Mouse (Mus musculus) CH12.LX (cell line): ENCODE data around the gene Nck2. TPM values are rescaled to one million over a fixed set of nuclear protein-coding genes. Genes with fewer than 3 reads are reported as not detected.
A peak's percentile ranks its signal among the peaks of the same experiment; 100 is the strongest.

Source experiments
- DNase-seq: peaks from one replicate; pipeline ENCODE4 v3.0.0-alpha.2; 2013; ENCODE audit errors: extremely low read depth
- H3K27ac ChIP-seq: 2 replicates; pipeline ENCODE4 v1.5.1; 2012; ENCODE audit warnings: low read depth, mild to moderate bottlenecking, control low read depth, moderate library complexity; ENCODE audit not compliant: insufficient read depth
- H3K27me3 ChIP-seq: replicated peaks from 2 replicates; pipeline ENCODE3; 2012; ENCODE audit warnings: inconsistent platforms
- H3K36me3 ChIP-seq, 2 experiments: replicated peaks in 1 of 2; 2 replicates each; pipeline versions ENCODE3 to v1.6.1; 2012; ENCODE audit warnings: inconsistent platforms in 1 of 2, low read length in 1 of 2, mild to moderate bottlenecking in 1 of 2, mixed read lengths in 1 of 2, moderate library complexity in 1 of 2; ENCODE audit not compliant: control insufficient read depth in 1 of 2, insufficient read depth in 1 of 2
- H3K4me1 ChIP-seq, 2 experiments: 2 replicates each; pipeline ENCODE4 v1.6.1; 2012; ENCODE audit warnings: inconsistent platforms in 1 of 2, moderate library complexity in 1 of 2; ENCODE audit not compliant: insufficient read depth in 2 of 2, control insufficient read depth in 1 of 2
- H3K4me2 ChIP-seq: 2 replicates; pipeline ENCODE4 v1.6.1; 2012; ENCODE audit warnings: low read depth, mild to moderate bottlenecking, control low read depth; ENCODE audit not compliant: poor library complexity, insufficient read depth, severe bottlenecking
- H3K4me3 ChIP-seq, 3 experiments: fragments of 150-350 bp in 1 of 3; sonication (generic) in 1 of 3; replicated peaks in 1 of 3; 2 replicates each; pipeline versions ENCODE3 to v1.5.1; 2011 to 2012; ENCODE audit warnings: low read depth in 2 of 3, low read length in 2 of 3, mild to moderate bottlenecking in 2 of 3, moderate library complexity in 2 of 3, control low read depth in 1 of 3, improper control_type of control experiment in 1 of 3, inconsistent platforms in 1 of 3, mixed read lengths in 1 of 3; ENCODE audit not compliant: poor library complexity in 1 of 3
- H3K79me2 ChIP-seq: replicated peaks from 2 replicates; pipeline ENCODE4 v1.6.1; 2012; ENCODE audit warnings: mild to moderate bottlenecking, moderate library complexity; ENCODE audit not compliant: control insufficient read depth, poor library complexity, insufficient read depth, severe bottlenecking; ENCODE audit errors: extremely low read depth
- H3K9ac ChIP-seq: 2 replicates; pipeline ENCODE4 v1.6.1; 2012; ENCODE audit warnings: low read depth, mild to moderate bottlenecking, control low read depth, moderate library complexity; ENCODE audit not compliant: insufficient read depth
- H3K9me3 ChIP-seq: replicated peaks from 2 replicates; pipeline ENCODE3; 2012; ENCODE audit warnings: low read length, inconsistent platforms, mixed read lengths
- BHLHE40 ChIP-seq: IDR thresholded peaks from 2 replicates; pipeline ENCODE4 v1.6.1; 2011; ENCODE audit warnings: mild to moderate bottlenecking, low read depth, low read length, improper control_type of control experiment
- CTCF ChIP-seq, 2 experiments: IDR thresholded peaks in 1 of 2; conservative IDR thresholded peaks in 1 of 2; 2 replicates each; pipeline ENCODE4 v1.5.1; 2011 to 2012; ENCODE audit warnings: low read depth in 2 of 2, low read length in 2 of 2, improper control_type of control experiment in 1 of 2, inconsistent platforms in 1 of 2, mild to moderate bottlenecking in 1 of 2, moderate library complexity in 1 of 2
- ELF1 ChIP-seq: IDR thresholded peaks from 2 replicates; pipeline ENCODE4 v1.6.1; 2014; ENCODE audit warnings: low read depth, mild to moderate bottlenecking, inconsistent platforms, low read length, improper control_type of control experiment
- ETS1 ChIP-seq: conservative IDR thresholded peaks from 2 replicates; pipeline ENCODE4 v1.6.1; 2012; ENCODE audit warnings: low read depth, mild to moderate bottlenecking, inconsistent platforms, low read length, improper control_type of control experiment, moderate library complexity
- JUN ChIP-seq: IDR thresholded peaks from 2 replicates; pipeline ENCODE4 v1.6.1; 2011; ENCODE audit warnings: low read depth, mild to moderate bottlenecking, low read length, improper control_type of control experiment, moderate library complexity; ENCODE audit not compliant: insufficient read depth
- MAFK ChIP-seq: IDR thresholded peaks from 2 replicates; pipeline ENCODE4 v1.6.1; 2011; ENCODE audit warnings: low read length, improper control_type of control experiment; ENCODE audit not compliant: insufficient replicate concordance
- MAX ChIP-seq: IDR thresholded peaks from 2 replicates; pipeline ENCODE4 v1.6.1; 2011; ENCODE audit warnings: low read length, improper control_type of control experiment
- MAZ ChIP-seq: IDR thresholded peaks from 2 replicates; pipeline ENCODE4 v1.6.1; 2012; ENCODE audit warnings: low read depth, mild to moderate bottlenecking, inconsistent platforms, low read length, improper control_type of control experiment, moderate library complexity
- NELFE ChIP-seq: IDR thresholded peaks from 2 replicates; pipeline ENCODE4 v1.6.1; 2011; ENCODE audit warnings: low read depth, low read length, improper control_type of control experiment
- PAX5 ChIP-seq: IDR thresholded peaks from 2 replicates; pipeline ENCODE4 v1.6.1; 2012; ENCODE audit warnings: low read length, inconsistent platforms, mixed read lengths
- POLR2AphosphoS2 ChIP-seq: IDR thresholded peaks from 2 replicates; pipeline ENCODE4 v1.6.1; 2011; ENCODE audit warnings: low read depth, low read length, improper control_type of control experiment
- RAD21 ChIP-seq: IDR thresholded peaks from 2 replicates; pipeline ENCODE4 v1.6.1; 2011; ENCODE audit warnings: low read depth, mild to moderate bottlenecking, low read length, improper control_type of control experiment, moderate library complexity
- SIN3A ChIP-seq: IDR thresholded peaks from 2 replicates; pipeline ENCODE4 v1.6.1; 2012; ENCODE audit warnings: low read length, improper control_type of control experiment, inconsistent platforms
- TBP ChIP-seq: conservative IDR thresholded peaks from 2 replicates; pipeline ENCODE4 v1.6.1; 2011; ENCODE audit warnings: low read depth, low read length, improper control_type of control experiment
- USF1 ChIP-seq: IDR thresholded peaks from 2 replicates; pipeline ENCODE4 v1.6.1; 2014; ENCODE audit warnings: low read depth, mild to moderate bottlenecking, inconsistent platforms, low read length, improper control_type of control experiment
- ZKSCAN1 ChIP-seq: IDR thresholded peaks from 2 replicates; pipeline ENCODE4 v1.6.1; 2012; ENCODE audit warnings: low read depth, inconsistent platforms, low read length, improper control_type of control experiment, borderline replicate concordance
- ZMIZ1 ChIP-seq: IDR thresholded peaks from 2 replicates; pipeline ENCODE4 v1.6.1; 2012; ENCODE audit warnings: low read depth, mild to moderate bottlenecking, inconsistent platforms, low read length, improper control_type of control experiment
- dilution Hi-C: fragments of 300-500 bp; cut with MboI; formaldehyde crosslinking; loops from 2 replicates; pipeline ENCODE4 v1.14.3; 2020; ENCODE audit warnings: low sequenced_read_pairs; ENCODE audit not compliant: extremely low pct_unique_long_range_greater_than_20kb, extremely low pct_ligation_motif_present
- in situ Hi-C: fragments of 300-500 bp; cut with MboI; formaldehyde crosslinking; loops from 3 replicates; pipeline ENCODE4 v1.14.3; 2019; ENCODE audit warnings: low sequenced_read_pairs, low pct_ligation_motif_present, low pct_unique_long_range_greater_than_20kb, mixed read lengths
- polyA plus RNA-seq: library from polyadenylated mRNA; unstranded; fragments of >175 nt; gene quantifications from 2 replicates; pipeline ENCODE4 v1.2.1, GENCODE M21; 2012; ENCODE audit warnings: low read depth; ENCODE audit not compliant: insufficient read length
- total RNA-seq, 2 experiments: library from RNA; depleted of rRNA; stranded (reverse); fragments of 300-350 nt in 1 of 2; fragments of >200 nt in 1 of 2; gene quantifications; 2 replicates each; pipeline ENCODE4 v1.2.3; 2012 to 2014

The Nck2 gene
- total and polyA plus RNA-seq, 3 experiments = 4.4 to 7.6 (median 4.6) TPM

DNA sequence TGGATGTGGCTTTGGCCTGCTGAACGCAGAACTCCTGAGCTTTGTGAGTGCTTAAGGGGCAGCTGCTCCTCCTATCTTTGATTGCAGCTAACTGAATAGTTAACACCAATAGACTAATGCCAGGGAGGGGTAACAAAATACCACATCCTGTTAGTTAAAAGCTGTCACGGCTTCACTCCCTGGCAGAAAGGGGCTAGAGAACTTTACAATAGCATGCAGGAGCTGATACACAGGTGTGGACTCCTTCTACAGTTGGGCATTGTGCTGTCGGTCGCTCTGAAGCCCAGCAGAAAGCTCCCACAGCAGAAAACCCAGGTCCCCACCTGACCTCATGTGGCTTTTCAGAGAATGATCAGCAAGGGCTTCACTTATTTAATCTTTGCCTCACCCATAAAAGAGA lies 98.0 kb downstream of the Nck2 start:
- DNase-seq = no peak
- Histone ChIP-seq H3K36me3 (peaks cover 0 to 5% of the 10 kb centered on the region in 2 experiments), H3K9me3 (no peaks in the 10 kb centered on the region), H3K79me2 (no peaks in the 10 kb centered on the region), H3K27ac (no peak overlapping the region), H3K4me1 (peaks cover 6 to 51% of the 10 kb centered on the region in 2 experiments; a peak in 3 of 4 replicates), H3K4me2 (no peak overlapping the region), H3K4me3 (no peak overlapping the region), H3K27me3 (no peaks in the 10 kb centered on the region), H3K9ac (no peak overlapping the region)
- in situ Hi-C loops (no loop called here), dilution Hi-C loops (no loop called here)
- TF ChIP-seq ZMIZ1 (no peak), ELF1 (no peak), RAD21 (peak; percentile 10), NELFE (no peak), CTCF (conservative IDR thresholded peaks at IDR 0.05 in 1 of 2, IDR thresholded peaks at IDR 0.05 in 1 of 2; ENCODE audit: low read depth in 2 of 2, low read length in 2 of 2) (peak in 1 of 2 experiments; percentile 13; a peak in 1 of 4 replicates), POLR2AphosphoS2 (no peak), ZKSCAN1 (no peak), USF1 (no peak)

DNA sequence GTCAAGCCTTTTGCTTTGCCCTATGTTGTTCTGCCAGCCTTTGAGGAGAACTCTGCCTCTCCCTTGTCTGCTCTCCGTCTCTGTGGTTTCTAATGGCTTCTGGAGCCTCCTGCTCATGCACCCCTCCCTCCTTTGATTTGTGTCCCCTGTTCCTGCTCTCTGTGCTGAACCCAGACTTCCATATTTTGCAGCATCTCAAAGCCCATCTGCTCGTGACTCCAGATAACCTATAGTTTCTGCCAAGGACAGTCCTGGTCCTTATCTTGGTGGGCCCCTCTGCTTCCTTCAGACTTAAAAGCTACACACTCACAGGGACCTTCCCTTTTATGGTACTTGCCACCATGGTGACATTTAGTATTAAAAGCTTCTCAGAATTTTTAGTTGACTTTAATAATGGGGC lies 103.3 kb downstream of the Nck2 start:
- in situ Hi-C loops (no loop called here), dilution Hi-C loops (no loop called here)
- H3K36me3 ChIP-seq = peaks cover 0 to 5% of the 10 kb centered on the region in 2 experiments
- no peak overlapping the region for H3K27ac ChIP-seq
- H3K4me1 ChIP-seq = peaks cover 6 to 41% of the 10 kb centered on the region in 2 experiments
- H3K9me3 ChIP-seq = no peaks in the 10 kb centered on the region
- TF ChIP-seq MAX = no peak
- TF ChIP-seq ZMIZ1 = no peak
- TF ChIP-seq, all 38 proteins: peak for 0
- Histone ChIP-seq H3K27me3 (no peaks in the 10 kb centered on the region), H3K4me3 (no peak overlapping the region), H3K9ac (no peak overlapping the region), H3K79me2 (no peaks in the 10 kb centered on the region), H3K4me2 (no peak overlapping the region)
- no peak for DNase-seq

DNA sequence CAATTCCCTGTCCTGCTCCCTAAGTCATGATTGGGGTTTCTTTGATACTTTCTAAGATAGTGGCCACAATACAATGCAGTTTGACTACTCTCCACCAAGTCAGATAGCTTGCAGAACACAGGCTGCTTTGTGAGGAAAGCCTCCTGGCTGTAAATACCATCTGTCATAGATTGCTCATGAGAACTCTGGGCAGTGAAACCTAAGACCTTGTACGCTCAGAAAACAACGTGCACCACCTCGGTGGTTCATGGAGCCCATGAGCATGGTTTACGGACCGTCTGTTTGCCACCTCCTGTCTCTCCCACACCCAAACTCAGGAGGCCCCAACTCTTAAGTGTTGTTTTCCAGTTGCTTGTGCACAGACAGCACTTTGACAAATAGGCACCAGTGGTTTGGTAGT lies 104.4 kb downstream of the Nck2 start:
- H3K4me2 ChIP-seq = no peak overlapping the region
- no peaks in the 10 kb centered on the region for H3K27me3 ChIP-seq
- dilution Hi-C loops = no loop called here
- H3K9me3 ChIP-seq = no peaks in the 10 kb centered on the region
- in situ Hi-C loops = no loop called here
- no peak overlapping the region for H3K4me3 ChIP-seq
- TF ChIP-seq TBP = no peak
- no peak for TF ChIP-seq SIN3A
- no peak for TF ChIP-seq ZMIZ1
- TF ChIP-seq JUN = no peak
- no peak for TF ChIP-seq ETS1
- no peak for TF ChIP-seq PAX5
- TF ChIP-seq BHLHE40 = no peak
- TF ChIP-seq MAFK = no peak
- TF ChIP-seq MAZ = no peak
- no peak for TF ChIP-seq NELFE
- H3K36me3 ChIP-seq = peaks cover under 1 to 8% of the 10 kb centered on the region in 2 experiments
- peaks cover 6 to 39% of the 10 kb centered on the region in 2 experiments for H3K4me1 ChIP-seq
- no peak overlapping the region for H3K9ac ChIP-seq
- H3K27ac ChIP-seq = no peak overlapping the region
- no peak for DNase-seq
- H3K79me2 ChIP-seq = no peaks in the 10 kb centered on the region
